Mouse (Mus musculus) thymus, postnatal 4 days (tissue): Measurements from ENCODE around the gene Gss.

Source experiments
- DNase-seq: peaks from one replicate; pipeline ENCODE4 v3.0.0; 2021

Gene Gss

DNA sequence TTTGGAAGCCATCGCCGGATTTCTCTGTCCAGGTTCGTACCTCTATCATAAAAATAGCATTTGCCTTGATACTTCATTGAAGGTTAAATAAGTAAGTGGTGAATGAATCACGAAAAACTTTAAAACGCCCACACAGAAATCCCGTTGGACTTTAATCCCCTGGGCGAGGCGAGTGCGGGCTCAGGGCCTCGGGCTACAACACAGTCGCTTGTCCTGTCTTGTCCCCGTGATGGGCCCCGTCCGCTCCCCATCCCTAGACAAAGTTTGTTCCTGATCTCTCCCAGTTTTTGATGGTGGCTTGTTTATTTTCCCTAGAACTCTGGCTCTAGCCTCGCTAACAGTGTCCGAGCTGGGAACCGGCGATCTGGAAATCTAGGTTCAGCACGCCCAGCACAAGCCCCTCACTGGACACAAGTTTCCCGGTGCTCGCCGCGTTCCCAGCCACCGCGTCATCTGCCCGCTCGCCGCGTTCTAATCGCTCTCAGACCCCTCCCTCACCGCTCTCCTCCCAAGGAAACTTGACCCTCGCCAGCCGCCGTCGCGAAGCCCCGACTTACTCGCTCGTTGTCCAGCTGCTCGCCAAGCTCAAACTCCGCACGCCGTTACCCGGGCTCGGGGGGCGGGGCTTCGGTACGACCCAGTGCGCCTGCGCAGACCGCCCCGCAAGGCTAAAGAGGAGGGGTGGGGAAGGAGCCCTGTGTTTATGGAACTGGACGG, at the start of gene Gss:
TSS of gene Gss (minus strand) at position 674 of the 717 bp plus-strand sequence.
- peak; percentile 99 for DNase-seq

DNA sequence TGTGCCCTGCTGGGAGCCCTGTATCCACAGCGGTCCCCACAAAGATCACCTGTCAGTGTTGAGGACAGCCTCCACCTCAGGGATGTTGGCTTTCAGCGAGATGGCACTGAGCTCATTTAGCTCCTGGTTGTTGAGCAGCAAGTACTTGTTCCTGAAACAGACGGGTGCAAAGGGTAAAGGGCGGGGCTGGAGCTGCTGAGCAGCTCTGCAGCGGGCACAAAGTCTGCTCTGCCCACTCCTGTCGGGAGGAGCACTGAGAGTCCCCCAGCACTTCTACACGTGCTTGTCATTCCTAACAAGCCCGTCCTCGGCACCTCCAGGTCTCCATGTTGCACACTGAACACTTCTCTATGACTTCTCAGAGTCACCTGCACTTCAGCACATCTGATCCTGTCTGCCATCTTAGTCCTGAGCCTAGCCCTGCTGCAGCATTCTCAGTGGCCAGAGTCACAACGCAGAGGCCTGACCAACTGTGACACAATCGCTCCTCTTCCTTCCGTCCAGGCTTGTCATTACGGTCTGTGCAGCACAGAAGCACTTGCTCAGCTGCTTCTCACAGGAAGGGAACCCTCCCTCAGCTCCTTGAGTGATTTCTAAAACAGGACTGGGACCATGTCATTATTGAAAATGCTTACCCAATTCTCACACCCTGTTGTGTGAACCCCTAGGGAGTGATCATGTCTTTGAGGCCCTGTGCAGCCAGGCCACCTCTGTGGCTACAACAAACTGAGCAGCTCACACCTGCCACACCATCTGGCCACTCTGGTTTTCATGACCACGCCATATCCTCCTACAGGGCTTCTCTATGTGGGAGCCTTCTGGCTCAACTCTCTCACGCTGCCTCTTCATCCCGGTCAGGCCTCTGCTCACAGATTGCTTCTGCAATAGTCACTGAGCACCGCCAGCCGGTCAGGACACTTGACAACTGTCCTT, 49.2 kb upstream of the Gss start:
- DNase-seq: no peak

DNA sequence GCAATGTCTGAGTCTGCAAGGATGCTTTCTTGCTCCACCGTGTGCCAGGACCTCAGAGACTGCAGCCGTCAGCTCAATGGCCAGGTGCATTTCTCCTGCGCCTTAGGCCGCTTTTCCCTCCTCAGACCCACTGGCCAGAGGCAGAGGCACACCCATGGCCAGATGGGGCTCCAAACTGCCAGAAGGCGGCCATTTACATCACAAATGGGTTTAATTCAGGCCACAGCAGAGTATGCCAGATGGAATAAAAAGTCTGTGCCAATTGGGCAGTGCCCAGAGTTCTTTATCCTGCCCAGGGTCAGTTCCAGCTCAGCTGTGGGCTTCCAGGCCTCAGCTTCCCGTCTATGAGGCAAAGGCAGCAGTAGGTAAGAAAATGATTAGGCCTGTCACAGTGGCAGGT, 48.0 kb upstream of the Gss start:
- no peak for DNase-seq

DNA sequence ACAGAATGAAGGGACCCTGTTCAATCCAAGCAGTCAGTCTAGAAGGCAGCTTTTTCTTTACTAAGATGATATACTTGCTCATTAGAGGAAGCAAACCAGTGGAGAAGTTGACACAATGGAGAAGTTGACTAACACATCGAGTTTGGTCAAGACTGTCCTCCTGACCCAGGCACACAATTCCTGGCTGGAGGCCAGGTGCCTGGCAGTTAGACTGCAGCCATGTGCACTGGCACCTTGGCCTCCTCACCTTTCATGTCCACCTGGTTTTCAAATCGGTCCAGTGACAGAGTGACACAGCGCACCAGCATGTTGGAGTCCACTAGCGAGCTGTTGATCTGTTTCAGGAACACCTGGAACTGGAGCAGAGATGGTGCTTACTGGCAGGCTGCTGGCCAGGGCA, 44.8 kb upstream of the Gss start:
- DNase-seq: no peak

DNA sequence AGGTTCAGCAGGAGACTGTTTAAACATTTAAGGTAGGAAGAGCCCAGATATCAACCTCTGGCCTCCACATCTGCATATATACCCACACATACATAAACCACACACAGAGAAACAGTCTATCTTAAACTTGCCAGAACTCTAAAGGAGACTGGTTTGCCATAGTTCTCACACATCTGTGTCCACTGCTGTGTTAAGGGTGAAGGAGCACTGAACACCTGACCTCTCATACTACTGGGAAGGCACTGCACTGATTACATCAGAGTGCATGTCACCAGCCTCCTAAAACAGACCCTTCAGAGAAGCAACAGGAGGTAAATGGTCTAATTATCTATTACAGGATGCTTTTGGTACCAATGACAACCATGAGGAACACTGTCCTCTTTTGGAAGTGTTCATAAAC, 44.3 kb upstream of the Gss start:
- DNase-seq: no peak

DNA sequence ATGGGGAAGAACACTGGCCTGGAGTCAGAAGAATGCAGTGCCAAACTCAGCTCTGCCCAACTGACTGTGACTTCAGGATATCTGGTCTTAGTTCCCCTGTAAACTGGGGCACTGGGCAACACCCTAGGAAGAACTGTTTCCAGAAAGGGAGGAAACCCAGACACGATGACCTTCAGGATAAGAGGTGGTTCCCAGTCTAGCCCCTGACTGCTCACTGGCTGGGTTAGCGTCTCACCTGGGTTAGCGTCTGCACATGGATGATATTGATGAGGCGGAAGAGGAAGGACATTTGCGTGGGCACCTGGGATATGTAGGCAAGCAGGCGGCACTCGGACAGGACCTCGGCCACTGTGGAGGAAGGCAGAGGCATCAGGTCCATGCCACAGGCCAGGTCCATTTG, 43.4 kb upstream of the Gss start:
- DNase-seq: no peak

DNA sequence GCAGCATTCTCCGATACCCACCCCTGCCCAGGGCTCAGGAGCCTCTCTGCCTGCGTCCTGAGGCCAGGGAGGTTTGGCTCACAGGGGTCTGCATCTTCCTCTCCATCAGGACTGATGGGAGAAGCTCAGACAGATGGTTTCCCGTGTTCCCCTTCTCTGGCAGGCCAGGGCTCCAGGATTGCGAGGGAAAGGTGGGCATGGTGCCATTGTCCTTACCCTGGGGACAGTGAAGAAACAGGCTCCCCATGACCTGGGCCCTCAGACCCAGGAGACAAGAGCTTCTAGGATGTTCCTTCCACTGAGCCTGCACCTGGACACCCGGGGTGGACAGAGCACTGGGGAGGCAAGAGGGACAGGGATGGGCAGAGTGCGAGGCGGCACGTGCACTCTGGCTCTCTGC, 42.0 kb upstream of the Gss start:
- DNase-seq: no peak

DNA sequence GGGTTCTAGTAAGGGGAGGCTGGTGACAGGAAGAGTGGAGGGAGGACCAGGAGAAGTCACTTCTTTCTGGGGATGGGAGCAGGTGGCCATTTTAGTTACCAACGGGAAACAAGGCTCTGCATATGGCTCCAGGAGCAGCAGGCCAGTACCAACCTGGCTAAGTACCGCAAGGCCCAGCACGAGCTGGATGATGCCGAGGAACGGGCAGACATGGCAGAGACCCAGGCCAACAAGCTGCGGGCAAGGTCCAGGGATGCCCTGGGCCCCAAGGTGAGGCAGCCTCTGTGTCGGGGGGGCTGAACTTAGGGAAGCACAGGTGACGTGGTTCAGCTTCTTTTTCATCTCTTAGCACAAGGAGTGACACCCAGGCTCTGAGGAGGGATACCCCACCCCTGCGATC, 41.1 kb upstream of the Gss start:
- DNase-seq: no peak

DNA sequence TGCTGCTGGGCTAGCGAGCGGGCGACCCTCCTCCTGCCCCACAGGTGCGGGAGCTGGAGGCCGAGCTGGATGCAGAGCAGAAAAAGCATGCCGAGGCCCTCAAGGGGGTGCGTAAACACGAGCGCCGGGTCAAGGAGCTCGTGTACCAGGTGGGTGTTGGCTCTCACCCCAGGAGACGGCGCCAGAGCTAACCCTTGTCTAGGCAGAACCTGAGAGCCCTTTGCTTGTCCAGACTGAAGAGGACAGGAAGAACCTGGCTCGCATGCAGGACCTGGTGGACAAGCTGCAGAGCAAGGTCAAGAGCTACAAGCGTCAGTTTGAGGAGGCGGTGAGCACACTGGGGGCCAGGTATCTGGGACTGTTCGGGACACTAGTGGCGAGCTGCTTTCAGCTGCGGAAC, 40.5 kb upstream of the Gss start:
- DNase-seq: no peak

DNA sequence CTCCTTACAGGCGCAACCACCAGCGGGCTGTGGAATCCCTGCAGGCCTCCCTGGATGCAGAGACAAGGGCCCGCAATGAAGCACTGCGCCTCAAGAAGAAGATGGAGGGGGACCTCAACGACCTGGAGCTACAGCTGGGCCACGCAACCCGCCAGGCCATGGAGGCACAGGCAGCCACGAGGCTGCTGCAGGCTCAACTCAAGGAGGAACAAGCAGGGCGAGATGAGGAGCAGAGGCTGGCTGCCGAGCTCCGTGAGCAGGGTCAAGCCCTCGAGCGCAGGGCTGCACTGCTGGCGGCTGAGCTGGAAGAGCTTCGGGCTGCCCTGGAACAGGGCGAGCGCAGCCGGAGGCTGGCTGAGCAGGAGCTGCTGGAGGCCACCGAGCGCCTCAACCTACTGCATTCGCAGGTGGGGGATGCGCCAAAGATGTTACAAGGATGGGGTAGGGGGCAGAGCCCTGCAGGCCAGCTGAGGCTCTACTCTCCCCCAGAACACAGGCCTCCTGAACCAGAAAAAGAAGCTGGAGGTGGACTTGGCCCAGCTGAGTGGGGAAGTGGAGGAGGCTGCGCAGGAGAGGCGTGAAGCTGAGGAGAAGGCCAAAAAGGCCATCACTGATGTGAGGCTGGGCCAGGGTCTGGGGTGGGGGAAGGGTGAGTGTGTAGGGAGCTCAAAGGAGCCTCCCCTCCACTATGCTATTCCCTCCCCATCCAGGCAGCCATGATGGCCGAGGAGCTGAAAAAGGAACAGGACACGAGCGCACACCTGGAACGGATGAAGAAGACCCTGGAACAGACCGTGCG, 39.7 kb upstream of the Gss start:
- DNase-seq: no peak

DNA sequence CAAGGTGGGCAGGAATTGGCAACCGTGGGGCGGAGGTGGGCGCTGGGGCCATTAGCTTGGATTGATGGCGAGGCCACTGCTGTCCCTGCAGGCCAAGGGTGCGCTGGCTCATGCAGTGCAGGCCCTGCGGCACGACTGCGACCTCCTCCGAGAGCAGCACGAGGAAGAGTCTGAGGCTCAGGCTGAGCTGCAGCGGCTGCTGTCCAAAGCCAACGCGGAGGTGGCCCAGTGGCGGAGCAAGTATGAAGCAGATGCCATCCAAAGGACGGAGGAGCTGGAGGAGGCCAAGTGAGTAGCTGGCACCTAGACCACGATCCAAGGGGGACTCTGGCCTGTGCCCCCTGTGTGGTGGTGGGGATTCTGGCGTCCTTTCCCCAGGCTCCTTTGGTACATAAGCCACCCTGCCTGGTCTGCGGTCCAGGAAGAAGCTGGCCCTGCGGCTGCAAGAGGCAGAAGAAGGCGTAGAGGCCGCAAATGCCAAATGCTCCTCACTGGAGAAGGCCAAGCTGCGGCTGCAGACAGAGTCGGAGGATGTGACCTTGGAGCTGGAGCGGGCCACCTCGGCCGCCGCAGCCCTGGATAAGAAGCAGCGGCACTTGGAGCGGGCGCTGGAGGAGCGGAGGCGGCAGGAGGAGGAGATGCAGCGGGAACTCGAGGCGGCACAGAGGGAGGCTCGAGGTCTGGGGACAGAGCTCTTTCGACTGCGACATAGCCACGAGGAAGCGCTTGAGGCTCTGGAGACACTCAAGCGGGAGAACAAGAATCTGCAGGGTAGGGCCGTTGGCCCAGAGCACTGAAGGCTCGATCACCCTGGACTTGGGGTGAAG, 38.2 kb upstream of the Gss start:
- peak; percentile 55 for DNase-seq

DNA sequence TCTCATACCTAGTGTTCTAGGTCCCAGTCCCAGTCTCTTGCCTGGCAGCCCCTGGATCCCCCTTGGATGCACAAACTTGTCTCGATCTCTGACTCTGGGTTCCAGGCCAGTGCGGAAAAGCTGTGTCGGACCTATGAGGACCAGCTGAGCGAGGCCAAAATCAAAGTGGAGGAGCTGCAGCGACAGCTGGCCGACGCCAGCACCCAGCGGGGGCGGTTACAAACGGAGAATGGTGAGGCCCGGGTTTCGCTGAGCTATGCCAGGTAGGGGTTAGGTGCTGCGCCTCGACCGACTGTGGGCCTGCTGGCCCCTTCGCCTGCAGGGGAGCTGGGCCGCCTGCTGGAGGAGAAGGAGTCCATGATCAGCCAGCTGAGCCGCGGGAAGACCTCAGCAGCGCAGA, 37.5 kb upstream of the Gss start:
- DNase-seq: no peak

DNA sequence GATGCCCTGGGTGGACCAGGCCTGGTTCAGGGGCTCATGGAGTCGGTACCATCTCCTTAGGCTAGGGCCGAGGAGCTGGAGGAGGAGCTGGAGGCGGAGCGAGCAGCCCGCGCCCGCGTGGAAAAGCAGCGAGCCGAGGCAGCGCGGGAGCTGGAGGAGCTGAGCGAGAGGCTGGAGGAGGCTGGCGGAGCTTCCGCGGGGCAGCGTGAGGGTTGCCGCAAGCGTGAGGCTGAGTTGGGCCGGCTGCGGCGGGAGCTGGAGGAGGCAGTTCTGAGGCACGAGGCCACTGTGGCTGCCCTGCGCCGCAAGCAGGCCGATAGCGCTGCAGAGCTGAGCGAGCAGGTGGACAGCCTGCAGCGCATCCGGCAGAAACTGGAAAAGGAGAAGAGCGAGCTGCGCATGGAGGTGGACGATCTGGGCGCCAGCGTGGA, 36.6 kb upstream of the Gss start:
- DNase-seq: peak; percentile 54

DNA sequence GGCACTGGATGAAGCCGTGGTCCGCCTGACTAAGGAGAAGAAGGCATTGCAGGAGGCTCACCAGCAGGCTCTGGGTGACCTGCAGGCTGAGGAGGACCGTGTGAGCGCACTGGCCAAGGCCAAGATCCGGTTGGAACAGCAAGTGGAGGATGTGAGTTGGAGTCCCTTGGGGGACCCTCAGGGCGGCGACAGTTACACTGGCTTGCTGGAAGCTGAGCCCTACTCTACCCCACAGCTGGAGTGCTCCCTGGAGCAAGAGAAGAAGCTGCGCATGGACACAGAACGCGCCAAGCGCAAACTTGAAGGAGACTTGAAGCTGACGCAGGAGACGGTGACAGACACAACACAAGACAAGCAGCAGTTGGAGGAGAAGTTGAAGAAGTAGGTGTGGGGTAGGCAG, 35.9 kb upstream of the Gss start:
- no peak for DNase-seq

DNA sequence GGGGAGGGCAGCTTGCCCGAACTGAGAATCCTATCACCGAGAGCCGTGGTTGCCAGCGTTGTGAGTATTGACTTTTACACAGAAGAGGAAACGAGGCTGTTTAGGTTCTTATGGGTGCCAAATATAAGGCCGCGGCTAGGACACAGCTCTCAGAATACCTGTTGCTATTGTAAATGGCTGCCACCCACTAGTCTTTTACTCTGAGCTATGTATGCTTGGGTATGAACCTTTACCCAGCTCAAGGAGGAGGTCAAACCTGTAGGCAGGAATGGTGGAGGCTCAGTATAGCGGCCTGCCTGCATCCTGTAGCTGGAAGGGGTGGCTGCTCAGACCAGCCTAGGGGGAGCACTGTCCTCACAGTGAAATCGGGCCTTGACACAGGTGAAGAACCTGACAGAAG, 35.5 kb upstream of the Gss start:
- DNase-seq: no peak

DNA sequence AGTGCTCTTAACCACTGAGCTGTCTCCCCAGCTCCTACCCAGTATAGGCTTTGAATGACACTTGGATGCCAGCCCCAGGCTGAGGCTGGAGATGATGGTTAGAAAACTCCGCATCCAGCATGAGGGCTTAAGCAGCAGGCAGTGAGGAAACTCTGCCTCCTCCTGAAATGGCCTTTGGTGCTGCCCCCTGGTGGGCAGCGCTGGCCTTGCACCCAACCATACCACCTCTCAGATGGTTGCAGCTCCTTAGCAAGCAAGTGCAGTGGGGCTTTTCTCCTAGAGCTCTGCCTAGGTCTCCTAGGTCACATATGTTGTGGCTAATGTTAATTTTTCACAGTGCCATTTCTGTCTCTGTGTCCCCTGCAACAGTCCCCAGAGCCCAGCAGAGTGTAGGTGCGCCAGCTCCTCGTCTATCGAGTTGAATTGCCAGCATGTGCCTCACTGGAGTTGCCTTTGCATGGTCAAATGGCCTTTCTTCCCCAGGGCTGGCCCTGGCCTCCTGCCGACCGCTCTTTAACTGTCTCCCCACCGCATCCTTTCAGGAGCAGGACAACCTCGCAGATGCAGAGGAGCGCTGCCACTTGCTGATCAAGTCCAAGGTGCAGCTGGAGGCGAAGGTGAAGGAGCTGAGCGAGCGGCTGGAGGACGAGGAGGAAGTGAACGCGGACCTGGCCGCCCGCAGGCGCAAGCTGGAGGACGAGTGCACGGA, 34.6 kb upstream of the Gss start:
- DNase-seq: peak; percentile 87

DNA sequence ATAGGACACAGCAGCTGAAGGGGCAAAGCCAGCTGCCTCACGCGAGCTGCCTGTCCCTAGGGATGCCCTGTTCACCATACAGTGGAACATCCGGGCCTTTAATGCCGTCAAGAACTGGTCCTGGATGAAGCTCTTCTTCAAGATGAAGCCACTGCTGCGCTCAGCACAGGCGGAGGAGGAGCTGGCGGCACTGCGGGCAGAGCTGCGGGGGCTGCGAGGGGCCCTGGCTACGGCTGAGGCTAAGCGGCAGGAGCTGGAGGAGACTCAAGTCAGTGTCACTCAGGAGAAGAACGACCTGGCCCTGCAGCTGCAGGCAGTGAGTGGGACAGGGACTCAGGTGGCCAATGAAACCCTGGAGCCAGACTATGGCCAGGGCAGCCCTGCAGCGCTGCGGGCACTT, 33.7 kb upstream of the Gss start:
- DNase-seq: no peak

DNA sequence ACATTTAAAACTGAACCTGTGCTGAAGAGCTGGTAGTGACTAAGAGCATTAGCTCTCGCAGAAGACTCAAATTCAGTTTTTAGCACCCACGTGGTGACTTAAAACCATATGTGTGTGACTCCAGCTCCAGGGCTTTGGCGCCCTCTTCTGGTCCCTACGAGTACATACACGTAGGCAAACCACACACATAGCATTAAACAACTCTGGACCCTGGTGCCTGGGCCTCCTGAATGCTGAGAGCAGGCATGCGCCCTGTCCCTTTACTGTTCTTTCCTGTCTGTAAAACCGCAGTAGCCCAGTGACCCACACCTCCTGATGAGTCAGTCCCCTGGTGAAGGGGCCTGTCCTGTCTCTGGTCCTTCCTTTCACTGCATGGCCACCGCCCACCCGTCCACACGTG, 32.1 kb upstream of the Gss start:
- peak; percentile 71 for DNase-seq

DNA sequence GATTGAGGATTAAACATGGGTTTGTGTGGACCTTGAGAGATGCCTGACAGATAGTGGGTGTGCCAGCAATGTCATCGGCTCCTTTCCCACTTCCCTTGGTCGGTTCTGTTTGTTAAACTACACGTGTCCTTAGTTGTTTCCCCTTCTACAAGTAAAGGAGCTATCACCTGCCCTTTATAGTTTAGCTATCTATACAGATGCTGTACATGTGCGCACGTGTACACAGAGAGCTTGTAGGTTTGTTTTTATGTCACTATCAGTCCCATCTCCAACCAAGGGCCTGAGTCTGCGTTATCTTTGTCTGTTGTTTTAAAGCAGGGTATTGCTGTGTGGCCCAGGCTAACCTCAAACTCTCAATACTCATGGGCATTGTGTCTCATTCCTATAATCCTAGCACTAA, 31.4 kb upstream of the Gss start:
- no peak for DNase-seq

DNA sequence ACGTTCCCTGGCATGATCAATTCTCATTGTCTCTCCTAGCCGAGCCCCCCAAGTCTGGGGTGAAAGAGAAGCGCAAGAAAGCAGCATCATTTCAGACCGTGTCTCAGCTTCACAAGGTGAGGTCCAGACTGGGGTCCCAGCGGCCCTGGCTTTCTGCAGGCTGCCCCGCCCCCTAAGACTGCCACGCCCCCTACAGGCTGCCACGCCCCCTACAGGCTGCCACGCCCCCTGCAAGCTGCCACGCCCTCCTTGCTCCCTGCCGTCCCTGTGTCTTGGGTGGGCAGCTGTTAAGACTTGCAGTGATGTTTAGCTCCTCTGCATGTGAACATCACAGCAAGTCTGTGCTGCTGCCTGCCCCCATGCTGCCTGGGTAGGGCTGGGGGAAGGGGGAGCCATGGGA, 30.0 kb upstream of the Gss start:
- no peak for DNase-seq

DNA sequence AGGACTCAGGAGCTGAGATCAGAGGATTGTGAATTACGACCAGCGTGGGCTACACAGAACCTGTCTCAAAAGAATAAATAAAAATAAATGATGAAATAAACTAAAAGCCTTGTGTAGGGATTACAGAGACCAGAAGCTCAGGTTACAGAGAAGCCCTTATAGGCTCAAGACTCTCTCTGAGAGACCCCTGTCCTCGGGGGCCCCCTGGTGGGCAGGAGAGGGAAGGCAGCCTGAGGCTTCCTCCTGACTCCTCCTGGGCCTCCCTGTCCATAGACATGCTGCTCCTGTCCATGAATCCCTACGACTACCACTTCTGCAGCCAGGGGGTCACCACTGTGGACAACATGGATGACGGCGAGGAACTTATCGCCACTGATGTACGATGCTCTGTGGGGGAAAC, 27.2 kb upstream of the Gss start:
- peak; percentile 96 for DNase-seq

DNA sequence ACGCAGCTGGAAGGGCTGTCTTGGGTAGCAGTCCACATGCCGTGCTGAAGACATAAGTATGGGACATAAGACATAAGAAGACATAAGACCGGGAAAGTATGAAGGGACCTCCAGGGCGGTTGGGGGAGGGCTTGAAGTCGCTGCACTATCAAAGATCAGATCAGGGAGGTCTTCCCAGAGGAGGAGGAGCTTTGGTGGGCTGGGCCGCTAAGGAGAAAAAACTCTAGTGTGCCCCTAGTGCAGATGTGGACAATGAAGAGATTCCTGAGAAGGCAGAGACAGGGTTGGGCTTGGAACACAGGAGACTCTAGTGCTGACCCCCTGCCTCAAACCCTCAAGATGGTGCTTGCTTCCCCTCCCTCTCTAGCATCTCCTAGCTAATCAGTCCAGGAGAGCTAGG, 24.4 kb upstream of the Gss start:
- DNase-seq: no peak
